Mouse (Mus musculus): ENCODE results near the gene Ccdc65. TPM values are rescaled to one million over a fixed set of nuclear protein-coding genes. Genes with fewer than 3 reads are reported as not detected.
A peak's percentile ranks its signal among the peaks of the same experiment; 100 is the strongest.

Gene Ccdc65
- polyA plus RNA-seq (2016; fragmentation: Nextera tagmentation; extraction: Ambion mirVana): 1.5 and 1.7 TPM in 2 replicates

GRCm38 (mm10) chr15:98707766-98708372 is at the start of gene Ccdc65:
Gene Ccdc65, plus strand, starts transcription at chr15:98708207.
- Histone ChIP-seq H3K9ac (no peak within 1 kb of the TSS), H3K36me3 (replicated peaks) (no peaks in the 10 kb centered on the region), H3K4me2 (peak within 1 kb of the TSS; percentile 45), H3K27ac (no peak within 1 kb of the TSS), H3K9me3 (no peaks in the 10 kb centered on the region), H3K27me3 (peaks cover 55% of the 10 kb centered on the region), H3K4me3 (replicated peaks) (peak within 1 kb of the TSS; percentile 31), H3K4me1 (peaks cover 5% of the 10 kb centered on the region; the same call in 1 of the 2 replicates)
- 19% methylated on average over 16 of the region's 16 CpGs for WGBS
- peak; percentile 67 for ATAC-seq (ENCODE audit: low FRiP score)

GRCm38 (mm10) chr15:98662198-98662566 is 45.8 kb upstream of the Ccdc65 start:
- H3K4me1 ChIP-seq: peaks cover 12% of the 10 kb centered on the region
- peak overlapping the region; percentile 85 for H3K27ac ChIP-seq
- no peak for ATAC-seq (ENCODE audit: low FRiP score)
- peak overlapping the region; percentile 92 for H3K4me3 ChIP-seq (replicated peaks)
- 2% methylated on average over 14 of the region's 14 CpGs for WGBS
- H3K9ac ChIP-seq: peak overlapping the region; percentile 87
- no peaks in the 10 kb centered on the region for H3K27me3 ChIP-seq
- H3K9me3 ChIP-seq: no peaks in the 10 kb centered on the region
- H3K36me3 ChIP-seq (replicated peaks): peaks cover 28% of the 10 kb centered on the region
- peak overlapping the region; percentile 85 for H3K4me2 ChIP-seq

GRCm38 (mm10) chr15:98662567-98663545 is 45.2 kb upstream of the Ccdc65 start, which contains the start of gene Ddx23:
Gene Ddx23, minus strand, starts transcription at chr15:98662894.
- WGBS: 4% methylated on average over 48 of the region's 48 CpGs
- Histone ChIP-seq H3K9me3 (no peaks in the 10 kb centered on the region), H3K27me3 (no peaks in the 10 kb centered on the region), H3K9ac (peak within 1 kb of the TSS; percentile 87), H3K36me3 (replicated peaks) (peaks cover 21% of the 10 kb centered on the region), H3K27ac (peak within 1 kb of the TSS; percentile 85), H3K4me2 (peak within 1 kb of the TSS; percentile 85), H3K4me1 (peaks cover 12% of the 10 kb centered on the region), H3K4me3 (replicated peaks) (peak within 1 kb of the TSS; percentile 92)
- peak; percentile 94 for ATAC-seq (ENCODE audit: low FRiP score)

GRCm38 (mm10) chr15:98664042-98664907 is 43.7 kb upstream of the Ccdc65 start:
- Histone ChIP-seq H3K4me2 (no peak overlapping the region), H3K9me3 (no peaks in the 10 kb centered on the region), H3K4me1 (peaks cover 12% of the 10 kb centered on the region), H3K36me3 (replicated peaks) (peaks cover 8% of the 10 kb centered on the region; the same call in 1 of the 2 replicates), H3K4me3 (replicated peaks) (no peak overlapping the region), H3K9ac (no peak overlapping the region), H3K27me3 (no peaks in the 10 kb centered on the region), H3K27ac (no peak overlapping the region)
- ATAC-seq (ENCODE audit: low FRiP score): no peak
- WGBS: 81% methylated on average over 11 of the region's 11 CpGs

GRCm38 (mm10) chr15:98672592-98672991 is 35.4 kb upstream of the Ccdc65 start:
- H3K27ac ChIP-seq: no peak overlapping the region

GRCm38 (mm10) chr15:98673732-98674131 is 34.3 kb upstream of the Ccdc65 start:
- Histone ChIP-seq H3K36me3 (replicated peaks) (no peaks in the 10 kb centered on the region), H3K27ac (no peak overlapping the region), H3K4me3 (replicated peaks) (no peak overlapping the region), H3K9me3 (no peaks in the 10 kb centered on the region), H3K4me2 (peak overlapping the region; percentile 94; the same call in 1 of the 2 replicates), H3K9ac (peak overlapping the region; percentile 59; the same call in 1 of the 2 replicates), H3K27me3 (peaks cover 56% of the 10 kb centered on the region), H3K4me1 (peaks cover 43% of the 10 kb centered on the region)
- WGBS: 85% methylated on average over 7 of the region's 7 CpGs
- no peak for ATAC-seq (ENCODE audit: low FRiP score)

More at GRCm38 (mm10) chr15:98672592-98672991, 35.4 kb upstream of the Ccdc65 start:
- Histone ChIP-seq H3K9ac (no peak overlapping the region), H3K4me3 (replicated peaks) (no peak overlapping the region), H3K4me1 (peaks cover 38% of the 10 kb centered on the region), H3K9me3 (no peaks in the 10 kb centered on the region), H3K36me3 (replicated peaks) (no peaks in the 10 kb centered on the region), H3K27me3 (peaks cover 47% of the 10 kb centered on the region), H3K4me2 (no peak overlapping the region)
- 73% methylated on average over 4 of the region's 4 CpGs for WGBS
- ATAC-seq (ENCODE audit: low FRiP score): no peak

GRCm38 (mm10) chr15:98674284-98674993 is 33.6 kb upstream of the Ccdc65 start:
- Histone ChIP-seq H3K27me3 (peaks cover 63% of the 10 kb centered on the region), H3K9ac (peak overlapping the region; percentile 59), H3K9me3 (no peaks in the 10 kb centered on the region), H3K36me3 (replicated peaks) (no peaks in the 10 kb centered on the region), H3K4me1 (peaks cover 43% of the 10 kb centered on the region), H3K27ac (peak overlapping the region; percentile 54; the same call in 1 of the 2 replicates), H3K4me2 (peak overlapping the region; percentile 94), H3K4me3 (replicated peaks) (peak overlapping the region; percentile 48)
- peak; percentile 71 for ATAC-seq (ENCODE audit: low FRiP score)
- 19% methylated on average over 7 of the region's 7 CpGs for WGBS

- H3K4me1 ChIP-seq: peaks cover 43% of the 10 kb centered on the region
- H3K27ac ChIP-seq: peak overlapping the region; percentile 59; the same call in 1 of the 2 replicates
- WGBS: 18% methylated on average over 11 of the region's 11 CpGs
- peak overlapping the region; percentile 59 for H3K9ac ChIP-seq
- ATAC-seq (ENCODE audit: low FRiP score): peak; percentile 12; the same call in 1 of the 2 replicates
- peaks cover 68% of the 10 kb centered on the region for H3K27me3 ChIP-seq
- peak overlapping the region; percentile 94 for H3K4me2 ChIP-seq
- H3K4me3 ChIP-seq (replicated peaks): peak overlapping the region; percentile 48
- H3K9me3 ChIP-seq: no peaks in the 10 kb centered on the region
- H3K36me3 ChIP-seq (replicated peaks): no peaks in the 10 kb centered on the region
Observed at GRCm38 (mm10) chr15:98674994-98675545, 32.9 kb upstream of the Ccdc65 start.

- peak overlapping the region; percentile 59; the same call in 1 of the 2 replicates for H3K27ac ChIP-seq
- no peak for ATAC-seq (ENCODE audit: low FRiP score)
- peaks cover 63% of the 10 kb centered on the region for H3K27me3 ChIP-seq
- WGBS: 6% methylated on average over 14 of the region's 14 CpGs
- peak overlapping the region; percentile 48 for H3K4me3 ChIP-seq (replicated peaks)
- H3K4me1 ChIP-seq: peaks cover 43% of the 10 kb centered on the region
- H3K4me2 ChIP-seq: peak overlapping the region; percentile 94
- no peaks in the 10 kb centered on the region for H3K9me3 ChIP-seq
- H3K36me3 ChIP-seq (replicated peaks): no peaks in the 10 kb centered on the region
- H3K9ac ChIP-seq: peak overlapping the region; percentile 59
Observed at GRCm38 (mm10) chr15:98675634-98676250, 32.3 kb upstream of the Ccdc65 start.

GRCm38 (mm10) chr15:98676471-98676870 is 31.5 kb upstream of the Ccdc65 start:
- peaks cover 43% of the 10 kb centered on the region for H3K4me1 ChIP-seq
- WGBS: 7% methylated on average over 9 of the region's 9 CpGs
- peak overlapping the region; percentile 59 for H3K9ac ChIP-seq
- H3K27me3 ChIP-seq: peaks cover 64% of the 10 kb centered on the region
- H3K4me2 ChIP-seq: peak overlapping the region; percentile 94
- H3K9me3 ChIP-seq: no peaks in the 10 kb centered on the region
- no peak for ATAC-seq (ENCODE audit: low FRiP score)
- H3K4me3 ChIP-seq (replicated peaks): peak overlapping the region; percentile 48
- no peak overlapping the region for H3K27ac ChIP-seq
- H3K36me3 ChIP-seq (replicated peaks): no peaks in the 10 kb centered on the region

Measured in forebrain, embryonic 12.5 days (tissue).